Mouse (Mus musculus) CD8-positive naive resting alpha-beta T cell, adult 57 days (primary cell): ENCODE measurements around the gene Ifi213. TPM values are rescaled to one million over a fixed set of nuclear protein-coding genes. Genes with fewer than 3 reads are reported as not detected.

Source experiments
- total RNA-seq: library from RNA; stranded (reverse); gene quantifications from one replicate; pipeline ENCODE4 v1.2.4, GENCODE M21; 2023

Gene Ifi213
- total RNA-seq, result 206 TPM

DNA sequence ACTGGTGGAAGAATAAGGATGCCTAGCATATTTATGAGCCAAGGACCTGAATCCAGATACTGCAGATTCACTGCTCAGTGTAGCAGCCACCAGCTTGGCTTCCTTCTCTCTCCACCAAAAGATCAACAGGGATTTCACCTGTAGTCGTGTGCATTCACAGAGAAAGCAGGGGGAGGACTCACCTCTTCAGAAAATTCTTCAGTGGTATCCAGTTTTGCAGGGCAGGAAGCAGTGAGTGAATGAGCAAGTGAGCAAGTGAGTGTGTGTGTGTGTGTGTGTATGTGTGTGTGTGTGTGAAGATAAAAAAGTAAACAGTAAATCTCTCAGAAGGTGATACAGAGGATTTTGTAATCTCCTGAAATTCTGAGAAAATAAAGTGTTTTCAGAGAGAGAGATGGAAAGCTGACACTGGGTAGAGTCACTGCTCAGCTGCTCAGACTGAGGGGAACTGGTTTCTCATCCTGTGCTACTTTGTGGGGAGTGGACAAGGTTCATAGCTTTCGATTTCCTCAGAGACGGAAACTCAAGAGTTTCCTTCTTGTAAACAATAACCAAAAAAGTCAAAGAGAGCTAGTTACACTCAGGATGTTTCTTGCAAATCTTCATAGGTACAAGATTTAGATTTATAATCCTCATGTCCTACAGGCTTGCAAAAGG, at the start of gene Ifi213:
Gene Ifi213, minus strand, starts transcription at position 437 of the 657 bp plus-strand sequence.

GRCm38 (mm10) chr1:173630622-173631021, 31.5 kb upstream of the Ifi213 start, which contains the start of gene Ifi209:
TSS of gene Ifi209 (plus strand) at chr1:173630917.

DNA sequence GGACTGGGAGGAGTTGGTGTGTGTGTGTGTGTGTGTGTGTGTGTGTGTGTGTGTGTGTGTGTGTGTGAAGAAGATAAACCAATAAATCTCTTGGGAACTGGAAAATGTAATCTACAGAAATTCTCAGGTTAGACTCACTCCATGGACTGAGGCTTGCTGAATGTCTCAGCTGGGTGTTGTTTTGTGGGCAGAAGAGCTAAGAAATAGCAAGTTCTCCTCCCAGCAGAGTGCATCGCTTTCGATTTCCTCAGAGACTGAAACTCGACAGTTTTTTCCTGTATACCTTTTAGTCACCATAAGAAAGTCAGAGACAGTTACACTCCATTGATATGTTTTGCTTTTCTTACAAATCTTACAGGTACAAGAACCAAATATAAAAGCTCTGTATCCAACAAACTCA, 63.3 kb downstream of the Ifi213 start, which contains the start of gene Ifi214:
Gene Ifi214, minus strand, starts transcription at position 167 of the 400 bp plus-strand sequence.

Other genes with a start within 250 kb of the Ifi213 start
- gene Aim2, start 248.4 kb downstream of the Ifi213 start, total RNA-seq, result 65.8 TPM
- 0.15 TPM for gene Cadm3, start 231.6 kb downstream of the Ifi213 start, total RNA-seq
- gene Ifi206, start 108.2 kb downstream of the Ifi213 start, total RNA-seq, result 132 TPM
- 55.3 TPM for gene Ifi214, start 63.3 kb downstream of the Ifi213 start, total RNA-seq
- 130 TPM for gene Ifi209, start 31.6 kb upstream of the Ifi213 start, total RNA-seq
- 117 TPM for gene Ifi208, start 74.4 kb upstream of the Ifi213 start, total RNA-seq
- 1.4 TPM for gene Ifi207, start 142.5 kb upstream of the Ifi213 start, total RNA-seq
- gene Ifi204, start 167.7 kb upstream of the Ifi213 start, total RNA-seq, result 7.7 TPM